Mouse (Mus musculus) mesoderm, embryonic 11.5 days (tissue): ENCODE measurements at regions not wholly inside any gene's neighbourhood (a gene's known extent, or its start where the extent isn't known, plus 50 kb on each side); places are given as distances from the start of the nearest gene placed in this dataset.

ENCODE experiments used
- DNase-seq: peaks from one replicate; pipeline ENCODE4 v3.0.0-alpha.2; 2012; ENCODE audit warnings: low read depth, low spot score

GRCm38 (mm10) chr12:17992572-17992971 is 301.9 kb downstream of the Hpcal1 start:
- peak; percentile 88 for DNase-seq

- DNase-seq: peak; percentile 24
Observed at GRCm38 (mm10) chr12:17993368-17993767, 302.7 kb downstream of the Hpcal1 start.
